Mouse (Mus musculus) spleen, embryonic (tissue): ENCODE data around the gene Sos1.

ENCODE experiments used
- CTCF ChIA-PET: fragments of 350-600 bp; sonication (Branson Sonifier 250); formaldehyde crosslinking; loops from one replicate; lab custom pipeline; 2022; lab: Charles Lee

The Sos1 gene

DNA sequence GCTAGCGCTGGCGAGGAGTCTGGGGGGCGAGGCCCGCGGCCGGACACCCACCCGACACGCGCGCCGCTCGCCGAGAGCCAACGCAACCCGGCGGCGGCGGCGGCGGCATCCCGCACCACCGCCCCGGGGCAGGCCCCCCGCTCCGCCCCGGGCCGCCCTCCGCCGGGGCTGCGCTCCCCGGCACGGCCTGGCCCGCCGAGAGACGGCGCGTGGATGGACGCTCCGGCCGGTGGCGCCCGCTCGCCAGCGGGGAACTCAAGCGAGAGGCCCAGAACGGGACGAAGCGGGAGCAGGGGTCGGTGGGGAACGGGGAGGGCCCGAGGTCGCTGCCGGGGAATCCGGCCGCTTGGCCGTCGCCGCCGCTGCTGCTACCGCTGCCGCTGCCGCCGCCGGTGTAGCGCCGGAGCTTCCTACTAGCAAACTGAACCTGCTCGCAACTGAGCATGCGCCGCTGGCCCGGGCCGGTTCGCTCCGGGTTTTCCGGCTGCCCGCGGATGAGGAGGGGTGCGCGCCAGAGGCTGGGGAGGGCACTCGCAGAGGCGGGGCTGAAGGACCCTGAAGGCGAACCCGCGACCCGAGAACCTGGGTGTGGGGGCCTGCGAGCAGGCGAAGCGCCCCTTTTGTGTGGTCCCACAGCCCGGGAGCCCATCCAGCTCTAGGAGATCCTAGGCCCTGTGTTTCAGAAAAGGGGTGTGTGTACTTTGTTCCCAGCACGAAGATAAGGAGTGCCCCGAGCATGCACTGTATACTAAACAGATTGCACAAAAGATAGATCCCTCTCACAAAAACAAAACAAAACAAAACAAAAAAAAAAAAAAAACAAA lies at the start of gene Sos1:
TSS of gene Sos1 (minus strand) at position 423 of the 824 bp plus-strand sequence.
- CTCF ChIA-PET, result interaction anchor here (0.6 kb wide), 1 partner anchor 62 kb away, joined by 3 read pairs; no protein-coding TSS in a partner anchor

DNA sequence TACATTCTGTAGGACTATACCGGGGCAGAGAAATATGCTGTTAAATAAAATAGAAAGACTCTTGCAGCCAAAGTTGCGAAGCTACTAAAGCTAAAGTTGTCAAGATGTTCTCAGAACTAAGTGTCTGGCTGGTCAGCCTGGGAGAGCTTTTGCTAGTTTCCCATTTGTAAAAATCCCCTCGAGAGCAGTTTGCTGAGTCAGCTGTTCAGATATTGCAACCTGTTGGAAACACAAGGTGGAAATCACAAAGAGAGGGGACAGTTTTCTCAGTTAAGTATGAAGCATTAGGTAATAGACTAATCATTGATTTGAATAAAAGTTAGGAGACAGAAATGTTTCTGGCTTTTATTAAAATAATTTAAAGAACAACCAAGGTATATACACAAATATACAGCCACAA lies 43.0 kb upstream of the Sos1 start:
- CTCF ChIA-PET, result no interaction called here

DNA sequence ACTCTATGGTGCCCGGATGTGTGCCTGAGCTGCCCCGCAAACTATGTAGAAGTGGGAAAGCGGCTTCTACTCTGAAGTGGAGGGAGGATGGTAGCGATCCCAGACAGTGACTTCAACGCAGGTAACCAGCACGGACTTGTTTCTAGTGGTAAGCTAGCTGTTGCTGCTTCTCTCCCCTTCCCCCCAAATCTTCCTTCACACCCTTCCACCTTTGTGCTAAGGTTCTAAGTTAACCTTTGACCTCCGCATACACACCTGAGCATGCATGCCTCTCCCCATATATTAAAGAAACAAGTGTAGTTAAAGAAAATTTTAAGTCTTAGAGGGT lies 41.9 kb upstream of the Sos1 start:
- CTCF ChIA-PET, result no interaction called here

DNA sequence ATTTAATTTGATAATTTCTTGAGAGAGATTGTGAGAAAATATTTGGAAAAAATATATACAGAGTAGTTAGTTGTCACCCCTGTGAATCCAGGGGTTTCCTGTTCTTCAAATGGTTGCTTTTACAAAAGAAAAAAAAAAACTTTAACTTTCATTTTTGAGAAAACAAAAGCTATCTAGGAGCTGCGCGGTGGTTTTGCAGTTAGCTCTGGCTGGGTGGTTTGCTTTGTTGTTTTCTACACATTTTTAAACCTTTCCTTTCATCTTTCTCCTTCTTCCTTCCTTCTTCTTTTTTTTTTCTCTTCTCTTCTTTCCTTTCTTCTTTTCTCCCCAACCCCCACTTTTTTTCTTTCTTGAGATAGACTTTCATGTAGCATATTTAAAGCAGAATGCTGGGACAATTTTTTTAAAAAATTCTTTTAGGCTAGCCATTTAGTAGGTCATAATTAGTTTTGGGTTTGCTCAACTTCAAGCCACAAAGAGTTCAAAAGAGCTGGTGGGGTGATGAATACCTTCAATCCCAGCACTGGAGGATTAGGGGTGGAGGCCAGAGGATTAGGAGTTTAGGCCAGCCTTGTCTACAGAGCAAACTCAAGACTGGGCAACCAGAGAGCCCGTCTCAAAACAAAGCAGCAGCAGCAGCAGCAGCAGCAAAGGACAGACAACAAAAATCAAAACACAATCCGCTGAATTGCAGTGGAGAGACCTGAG lies 41.4 kb upstream of the Sos1 start:
- CTCF ChIA-PET, result interaction anchor here (0.6 to 0.7 kb wide), 2 partner anchors 16 to 39 kb away, joined by 4 to 5 read pairs; no protein-coding TSS in a partner anchor

GRCm38 (mm10) chr17:80520537-80520936 lies 40.3 kb upstream of the Sos1 start:
- CTCF ChIA-PET, result interaction anchor here (0.7 kb wide), 1 partner anchor 297 kb away, joined by 5 read pairs; no protein-coding TSS in a partner anchor

DNA sequence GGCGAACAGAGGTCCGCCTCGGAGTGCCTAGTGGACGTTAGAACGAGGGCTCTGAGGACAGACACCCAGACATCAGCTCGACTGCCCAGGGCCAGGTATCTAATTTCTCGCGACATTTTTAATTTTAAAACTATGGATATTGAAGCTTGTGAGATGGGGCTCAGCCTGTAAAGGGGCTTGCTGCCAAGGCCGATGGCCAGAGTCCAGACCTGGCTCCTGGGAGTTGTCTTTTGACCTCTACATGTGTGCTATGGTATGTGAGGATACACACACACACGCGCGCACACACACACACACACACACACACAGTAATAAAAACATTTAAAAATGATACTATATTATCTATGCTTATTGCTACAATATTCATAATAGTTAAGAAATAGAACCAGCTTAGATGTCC lies 38.6 kb upstream of the Sos1 start:
- CTCF ChIA-PET, result interaction anchor here (0.6 to 0.7 kb wide), 2 partner anchors 10 to 20 kb away, joined by 4 read pairs; no protein-coding TSS in a partner anchor

GRCm38 (mm10) chr17:80517244-80517643 lies 37.0 kb upstream of the Sos1 start:
- CTCF ChIA-PET, result no interaction called here

DNA sequence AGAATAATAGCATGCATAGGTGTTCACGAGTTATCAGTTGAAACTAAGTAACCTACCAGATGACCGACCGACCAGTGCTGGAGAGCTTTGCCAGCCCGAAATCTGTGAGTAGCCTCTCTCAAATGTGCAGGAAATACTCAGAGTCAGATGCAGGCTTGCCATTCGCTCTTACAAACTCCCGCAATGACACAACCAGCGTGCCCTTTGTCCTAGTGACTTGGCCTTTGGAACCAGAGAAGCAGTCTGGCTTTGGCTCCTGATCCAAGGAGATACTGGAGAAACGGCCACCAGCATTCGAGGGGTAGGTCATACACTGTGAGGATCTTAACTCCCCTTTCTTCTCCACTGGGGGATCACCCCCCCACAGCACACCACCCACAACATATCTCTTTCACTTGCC lies 35.7 kb upstream of the Sos1 start:
- CTCF ChIA-PET, result no interaction called here

DNA sequence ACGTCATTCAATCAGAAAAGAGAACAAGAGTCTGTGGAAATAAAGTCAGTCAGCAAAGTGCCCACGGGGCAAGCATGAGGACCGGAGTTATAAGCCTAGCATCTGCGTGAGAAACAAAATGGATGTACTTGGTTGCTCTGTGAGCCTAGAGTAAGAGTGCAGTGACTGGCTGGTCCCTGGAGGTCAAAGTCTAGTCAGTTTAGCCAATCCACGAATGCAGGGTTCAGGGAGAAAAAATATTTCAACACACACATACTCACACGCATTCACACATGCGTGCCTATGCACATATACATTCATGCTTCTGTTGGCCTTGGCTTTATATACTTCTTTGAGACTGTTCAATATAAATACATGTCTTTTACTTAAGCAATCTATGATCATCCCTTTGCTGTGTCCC lies 35.3 kb upstream of the Sos1 start:
- CTCF ChIA-PET, result no interaction called here

GRCm38 (mm10) chr17:80513766-80514165 lies 33.5 kb upstream of the Sos1 start:
- CTCF ChIA-PET, result no interaction called here

DNA sequence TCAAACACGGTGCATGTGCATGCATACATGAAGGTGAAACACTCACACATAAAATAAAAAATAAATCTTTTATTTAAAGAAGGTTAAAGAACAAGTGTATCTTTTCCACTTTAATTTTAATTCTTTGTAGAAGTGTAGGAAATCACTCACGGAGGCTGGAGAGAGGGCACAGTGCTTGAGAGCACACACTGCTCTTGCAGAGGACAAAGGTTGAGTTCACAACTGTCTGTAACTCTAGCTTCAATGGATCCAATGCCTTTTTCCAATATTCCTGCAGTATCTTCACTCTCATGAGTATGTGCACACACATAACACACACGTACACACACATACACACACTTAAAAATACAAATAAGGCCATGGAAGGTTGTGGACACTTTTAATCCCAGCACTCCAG lies 30.2 kb upstream of the Sos1 start:
- CTCF ChIA-PET, result no interaction called here

GRCm38 (mm10) chr17:80509494-80510458 lies 29.5 kb upstream of the Sos1 start:
- CTCF ChIA-PET, result no interaction called here

- CTCF ChIA-PET, result interaction anchor here (0.5 kb wide), 1 partner anchor 16 kb away, joined by 4 read pairs; no protein-coding TSS in a partner anchor
Observed at GRCm38 (mm10) chr17:80505766-80506165, 25.5 kb upstream of the Sos1 start.

DNA sequence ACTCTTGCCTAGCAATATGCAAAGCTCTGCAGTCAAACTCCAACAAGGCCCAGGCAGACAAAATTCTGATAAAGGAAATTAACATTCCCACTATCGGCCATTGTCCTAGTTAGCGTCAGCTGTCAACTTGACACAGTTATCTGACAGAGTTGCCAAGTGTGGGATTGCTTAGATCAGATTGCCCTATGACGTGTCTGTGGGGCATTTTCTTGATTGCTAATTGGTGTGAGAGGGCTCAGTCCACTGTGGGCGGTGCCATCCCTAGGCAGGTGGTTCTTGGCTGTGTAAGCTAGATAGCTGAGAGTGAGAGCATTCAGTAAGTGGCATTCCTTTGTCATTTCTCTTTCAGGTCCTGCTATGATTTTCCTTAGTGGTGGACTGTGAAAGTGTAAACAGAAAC lies 25.1 kb upstream of the Sos1 start:
- CTCF ChIA-PET, result interaction anchor here (0.6 kb wide), 1 partner anchor 717 kb away, joined by 10 read pairs; no protein-coding TSS in a partner anchor

DNA sequence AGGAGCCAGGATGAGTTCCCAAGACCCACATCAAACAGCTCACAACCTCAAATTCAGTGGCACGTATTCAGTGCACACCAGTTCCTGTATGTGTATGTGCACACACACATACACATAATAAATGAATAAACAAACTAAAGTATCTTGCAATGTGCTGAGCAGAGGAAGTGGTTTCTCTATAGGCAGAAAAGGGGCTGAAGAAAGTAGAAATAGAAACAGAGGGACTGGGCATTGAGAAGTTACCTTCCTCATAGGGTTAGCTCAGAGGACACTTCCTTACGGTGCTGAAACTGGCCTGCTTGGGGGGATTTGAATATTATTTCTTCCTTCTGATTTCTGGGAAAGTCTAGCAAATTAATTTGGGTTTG lies 21.5 kb upstream of the Sos1 start:
- CTCF ChIA-PET, result interaction anchor here (0.6 kb wide), 2 partner anchors 57 to 127 kb away, joined by 3 read pairs; no protein-coding TSS in a partner anchor

DNA sequence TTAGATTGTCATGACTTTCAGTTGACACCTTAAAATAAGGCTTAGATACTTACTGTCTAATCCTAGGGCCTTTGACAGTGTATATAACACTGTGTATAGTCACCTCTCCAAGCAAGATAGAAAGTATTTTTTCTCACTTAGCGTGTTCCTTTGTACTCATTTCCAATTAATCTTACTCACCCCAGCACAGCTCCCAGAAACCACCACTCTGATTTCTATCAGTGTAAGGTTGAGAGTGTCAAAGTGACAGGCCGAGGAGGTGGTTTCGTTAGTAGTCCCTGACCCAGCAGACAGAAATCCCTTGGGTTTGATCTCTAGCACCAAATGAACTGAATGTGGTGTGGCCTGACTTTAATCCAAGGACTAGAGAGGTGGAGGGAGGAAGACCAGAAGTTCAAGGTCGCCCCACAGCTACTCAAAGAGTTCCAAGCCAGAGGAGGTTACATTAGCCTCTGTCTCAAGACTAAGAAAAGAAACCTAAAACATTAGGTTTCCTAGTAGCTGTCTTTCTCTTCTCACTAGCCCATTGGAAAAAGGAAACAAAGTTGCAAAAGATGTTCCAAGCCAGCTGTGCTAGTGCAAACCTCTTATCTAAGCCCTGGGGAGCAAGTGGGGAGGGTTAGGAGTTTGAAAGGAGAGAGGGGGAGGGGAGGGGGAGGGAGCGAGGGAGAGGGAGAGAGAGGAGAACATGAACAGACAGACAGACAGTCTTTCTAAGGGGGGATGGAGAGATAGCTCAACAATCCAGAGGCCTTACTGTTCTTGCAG lies 21.0 kb upstream of the Sos1 start:
- CTCF ChIA-PET, result no interaction called here

DNA sequence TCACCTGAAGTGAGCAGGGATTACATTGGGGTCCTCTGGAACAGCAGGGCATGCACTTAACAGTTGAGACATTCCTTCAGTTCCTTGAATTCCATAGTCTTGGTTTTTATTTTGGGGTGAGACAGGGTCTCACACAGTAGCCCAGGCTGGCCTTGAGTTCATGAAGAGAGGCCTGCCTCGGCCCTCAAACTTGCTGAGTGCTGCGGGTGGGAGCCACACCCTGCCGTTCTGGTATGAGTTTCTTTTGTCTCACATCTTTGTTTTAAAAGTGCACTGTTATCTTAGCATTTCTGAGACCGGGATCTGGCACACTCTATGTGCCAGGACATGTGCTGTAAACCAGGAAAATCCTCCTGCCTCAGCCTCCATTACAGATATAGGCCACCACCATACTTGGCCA lies 19.8 kb upstream of the Sos1 start:
- CTCF ChIA-PET, result no interaction called here

- CTCF ChIA-PET, result interaction anchor here (0.5 kb wide), 1 partner anchor 10 kb away, joined by 3 read pairs; no protein-coding TSS in a partner anchor
Observed at GRCm38 (mm10) chr17:80498600-80499268, 18.5 kb upstream of the Sos1 start.

GRCm38 (mm10) chr17:80497183-80497601 lies 16.9 kb upstream of the Sos1 start:
- CTCF ChIA-PET, result interaction anchor here (0.7 kb wide), 1 partner anchor 296 kb away, joined by 3 read pairs; no protein-coding TSS in a partner anchor

- CTCF ChIA-PET, result no interaction called here
Observed at GRCm38 (mm10) chr17:80496607-80497170, 16.4 kb upstream of the Sos1 start.
